Mouse (Mus musculus) adrenal gland, adult 18-20 months (tissue): Measurements from ENCODE around the gene Zdhhc7. TPM values are rescaled to one million over a fixed set of nuclear protein-coding genes. Genes with fewer than 3 reads are reported as not detected.

ENCODE experiments used
- DNase-seq, 2 experiments: peaks; one replicate each; pipeline ENCODE4 v3.0.0; 2021 to 2022; ENCODE audit warnings: low spot score in 2 of 2
- long read RNA-seq, 2 experiments: library from polyadenylated mRNA; stranded (forward); transcript quantifications; one replicate each; pipeline ENCODE4 v2.0.0; 2021
- total RNA-seq, 2 experiments: library from RNA; stranded (reverse); gene quantifications; 1 replicate in 1 of 2; 2 replicates in 1 of 2; pipeline ENCODE4 v1.2.3; 2021

The Zdhhc7 gene
- total RNA-seq = 10 to 100 TPM; 39.5 to 57.7 TPM
- long read RNA-seq, experiment 1, transcript Zdhhc7-201 (8 exons, 3,069 nt) = major isoform, 53 of 73 reads
- long read RNA-seq, experiment 1, partial matches to known transcripts = 6 of 73 reads
- long read RNA-seq, experiment 1, other reads (novel, unspliced or antisense) = 13 of 73 reads
- long read RNA-seq, experiment 2, transcript Zdhhc7-201 (8 exons, 3,069 nt) = major isoform, 132 of 177 reads
- long read RNA-seq, experiment 2, transcript Zdhhc7-205 (5 exons, 831 nt) = minor isoform, 10 of 177 reads
- long read RNA-seq, experiment 2, partial matches to known transcripts = 19 of 177 reads
- long read RNA-seq, experiment 2, other reads (novel, unspliced or antisense) = 16 of 177 reads

DNA sequence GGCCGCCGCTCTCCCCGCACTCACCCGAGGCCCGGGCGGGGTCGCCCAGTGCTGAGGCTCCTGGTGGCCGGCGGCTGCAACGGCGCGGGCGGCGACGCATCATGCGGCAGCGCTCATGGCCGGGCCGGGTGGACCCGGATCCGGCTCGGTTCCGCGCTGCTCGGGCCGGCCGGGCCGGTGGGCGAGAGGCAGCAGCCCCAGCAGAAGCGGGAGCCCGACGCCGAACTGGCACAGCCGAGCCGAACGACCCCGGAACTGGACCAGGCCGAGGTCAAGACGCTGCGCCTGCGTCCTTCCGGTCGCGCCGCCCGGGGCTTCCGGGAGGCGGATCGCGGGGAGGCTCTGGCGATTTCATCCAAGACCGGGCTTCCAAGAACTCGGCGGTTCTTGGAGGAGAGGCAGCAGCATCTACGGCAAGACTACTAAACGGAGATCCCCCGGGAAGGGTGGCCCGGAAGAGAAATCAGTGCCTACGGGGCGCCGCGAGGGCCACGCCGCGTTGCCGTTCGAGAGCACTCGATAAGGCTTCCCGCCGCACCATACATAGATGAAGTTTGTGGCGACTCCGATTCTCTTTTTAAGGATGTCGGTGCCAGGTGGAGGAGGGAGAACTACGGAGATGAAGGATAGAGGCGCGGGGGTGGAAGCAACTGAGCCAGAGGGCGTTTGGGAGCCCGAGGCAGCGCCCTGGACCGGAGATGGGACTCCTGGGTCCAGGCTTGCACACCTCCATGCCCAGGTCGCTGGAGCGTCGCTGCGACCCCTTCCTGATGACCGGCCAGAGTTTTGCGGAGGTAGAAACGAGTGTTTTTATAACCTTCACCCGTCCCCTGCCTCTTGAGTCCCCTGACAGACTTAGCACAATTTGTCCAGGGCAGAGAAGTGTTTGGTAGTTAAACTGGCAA, at the start of gene Zdhhc7:
Gene Zdhhc7 (minus strand): TSS at position 415 of the 905 bp plus-strand sequence.
- DNase-seq = peak; percentile 82 to 85

DNA sequence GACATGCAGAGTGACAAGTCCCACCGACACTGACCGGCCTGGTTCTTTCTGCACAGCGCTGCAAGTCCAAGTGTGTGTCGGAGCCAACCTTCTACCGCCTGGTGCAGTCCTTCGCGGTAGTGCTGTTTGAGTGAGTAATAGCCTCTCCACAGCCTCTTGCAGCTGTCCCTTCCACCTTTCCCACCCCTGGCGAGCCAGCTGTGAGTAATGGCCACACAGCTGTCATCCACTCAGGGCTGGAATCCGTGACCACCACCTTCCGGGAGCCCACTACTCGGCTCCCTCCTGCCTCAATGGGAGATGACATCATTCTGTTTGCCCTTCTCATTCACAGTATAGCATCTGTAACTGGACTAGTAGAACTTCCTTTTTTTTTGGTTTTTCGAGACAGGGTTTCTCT, 48.7 kb upstream of the Zdhhc7 start:
- no peak for DNase-seq

DNA sequence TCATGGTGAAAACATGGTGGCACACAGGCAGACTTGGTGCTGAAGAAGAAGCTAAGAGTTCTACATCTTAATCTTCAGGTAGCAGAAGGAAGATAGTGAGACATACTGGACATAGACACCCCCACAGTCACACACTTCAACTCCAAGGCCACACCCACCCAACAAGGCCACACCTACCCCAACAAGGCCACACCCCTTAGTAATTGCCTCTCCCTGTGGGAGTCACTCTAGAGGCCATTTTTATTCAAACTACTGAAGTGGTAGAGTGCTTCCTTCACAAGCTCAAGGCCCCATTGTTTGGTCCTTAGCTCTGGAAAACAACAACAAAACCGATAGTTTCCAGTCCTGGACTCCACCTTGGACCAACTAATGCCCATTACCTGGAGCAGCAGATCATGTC, 44.8 kb upstream of the Zdhhc7 start:
- no peak for DNase-seq

DNA sequence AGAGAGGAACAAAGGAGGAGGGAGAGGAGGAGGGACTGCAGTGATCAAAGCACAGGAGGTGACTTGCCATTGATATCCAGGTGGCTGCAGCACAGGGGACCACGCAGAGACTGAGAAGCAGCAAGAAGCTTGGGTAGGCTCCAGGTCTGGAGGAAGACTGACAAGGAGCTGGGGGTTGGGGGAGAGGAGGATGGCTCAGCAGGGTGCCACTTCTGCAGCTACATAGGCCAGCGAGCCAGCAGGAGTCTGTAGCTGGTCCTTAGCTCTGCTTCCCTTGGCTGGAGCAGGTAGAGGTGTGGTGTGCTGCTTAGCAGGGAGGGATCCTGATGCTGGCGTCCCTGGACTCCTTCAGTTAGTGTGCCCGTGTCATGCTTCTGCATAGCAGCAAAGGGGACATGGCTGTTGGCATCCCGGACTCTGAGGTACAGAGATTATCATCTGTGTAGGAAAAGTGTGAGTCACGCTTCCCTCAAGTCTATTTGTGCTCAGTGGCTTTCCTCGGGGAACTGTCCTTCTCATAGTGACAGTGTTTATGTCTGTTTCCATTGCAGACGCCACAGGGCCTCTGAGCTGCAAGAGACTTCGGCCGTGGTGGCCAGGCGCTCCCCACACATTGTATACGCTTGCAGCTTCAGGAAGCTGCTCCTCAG, 43.5 kb upstream of the Zdhhc7 start:
- no peak for DNase-seq

DNA sequence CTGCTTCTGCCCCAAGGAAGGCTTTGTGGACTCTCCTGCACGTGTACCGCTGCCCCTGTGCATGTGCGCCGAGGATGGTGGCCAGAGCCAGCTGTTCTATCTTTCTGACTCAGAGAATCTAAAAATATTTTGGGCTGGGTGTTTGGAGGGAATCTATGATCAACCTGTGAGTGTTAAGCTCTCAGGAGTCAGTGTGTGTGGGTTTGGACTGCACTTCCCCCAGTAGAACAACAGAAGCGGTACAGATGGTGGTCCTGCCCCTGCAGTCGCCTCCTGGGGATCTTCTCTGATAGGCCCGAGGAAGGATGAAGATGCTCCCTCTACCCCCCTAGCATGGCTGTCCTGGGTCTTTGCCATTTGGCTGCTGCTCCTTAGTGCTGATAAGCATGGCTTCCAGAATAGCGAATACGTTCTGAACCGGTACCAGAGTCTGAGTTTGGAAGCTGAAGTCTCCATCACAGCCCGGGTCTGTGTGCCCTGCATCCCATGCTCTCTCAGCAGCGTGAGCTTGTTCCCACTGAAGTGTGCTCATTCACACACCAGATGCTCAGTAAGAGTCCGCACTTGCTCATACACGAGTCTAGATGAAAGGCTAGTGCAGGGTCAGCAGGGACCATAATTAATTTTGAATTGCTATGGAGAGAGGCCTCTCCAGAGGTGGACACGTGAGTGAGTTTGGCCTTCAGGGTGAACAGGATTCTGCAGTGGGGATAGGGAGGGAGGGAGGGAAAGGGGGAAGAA, 42.8 kb upstream of the Zdhhc7 start:
- peak in 1 of 2 experiments; percentile 66 for DNase-seq

DNA sequence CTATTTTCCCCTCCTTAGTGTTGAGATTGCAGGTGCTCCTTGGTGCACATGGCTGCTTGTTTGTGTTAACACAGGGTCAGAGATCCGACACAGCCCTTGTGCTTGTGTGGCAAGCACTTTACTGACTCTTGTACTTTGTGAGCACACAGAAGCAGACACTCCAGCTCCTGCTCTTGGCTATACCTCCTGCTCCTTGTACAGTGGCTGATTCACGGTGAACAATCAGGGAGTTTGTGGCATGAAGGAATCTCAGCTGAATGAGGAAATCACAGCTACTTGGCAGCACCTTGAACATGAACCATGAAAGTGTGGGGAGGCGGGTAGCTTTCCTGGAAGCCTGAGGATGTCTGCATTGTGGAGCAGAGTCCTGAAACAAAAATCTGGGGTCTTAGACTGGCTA, 39.5 kb upstream of the Zdhhc7 start:
- no peak for DNase-seq

DNA sequence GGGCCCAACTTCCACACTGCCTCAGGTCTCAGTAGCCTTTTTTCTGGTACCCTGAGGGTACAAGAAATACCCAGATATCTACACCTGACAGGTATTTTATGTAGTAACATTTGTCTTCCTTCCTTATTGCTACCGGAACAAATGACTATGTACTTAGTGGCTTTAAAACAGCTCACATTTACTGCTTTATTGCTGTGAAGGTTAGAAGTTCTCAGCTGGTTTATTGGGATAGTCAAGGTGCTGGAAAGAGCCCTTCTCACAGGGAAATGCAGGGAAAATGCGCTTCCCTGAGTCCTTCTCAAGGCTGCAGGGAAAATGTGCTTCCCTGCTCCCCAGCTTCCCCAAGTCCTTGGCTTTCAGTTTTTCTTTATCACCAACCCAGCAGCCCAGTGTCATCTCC, 37.7 kb upstream of the Zdhhc7 start:
- no peak for DNase-seq

DNA sequence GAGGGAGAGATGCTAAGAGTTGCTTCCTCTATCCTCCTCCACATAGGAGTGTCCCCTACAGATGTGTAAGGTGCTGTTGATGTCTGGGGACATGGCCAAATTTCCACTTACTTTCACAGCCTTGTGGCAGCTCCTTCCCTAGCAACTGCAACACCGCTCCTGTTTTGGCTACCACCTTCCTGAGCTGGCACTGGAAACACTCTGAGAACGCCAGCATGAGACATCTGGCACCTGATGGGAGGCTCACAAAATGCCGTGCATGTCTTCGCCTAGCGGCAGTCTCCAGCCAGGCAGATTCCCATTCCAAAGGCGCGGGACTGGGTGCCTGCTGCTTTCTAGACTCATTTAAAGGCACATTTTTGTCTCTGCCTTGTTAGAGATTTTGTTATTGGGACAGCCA, 35.3 kb upstream of the Zdhhc7 start:
- DNase-seq = no peak

DNA sequence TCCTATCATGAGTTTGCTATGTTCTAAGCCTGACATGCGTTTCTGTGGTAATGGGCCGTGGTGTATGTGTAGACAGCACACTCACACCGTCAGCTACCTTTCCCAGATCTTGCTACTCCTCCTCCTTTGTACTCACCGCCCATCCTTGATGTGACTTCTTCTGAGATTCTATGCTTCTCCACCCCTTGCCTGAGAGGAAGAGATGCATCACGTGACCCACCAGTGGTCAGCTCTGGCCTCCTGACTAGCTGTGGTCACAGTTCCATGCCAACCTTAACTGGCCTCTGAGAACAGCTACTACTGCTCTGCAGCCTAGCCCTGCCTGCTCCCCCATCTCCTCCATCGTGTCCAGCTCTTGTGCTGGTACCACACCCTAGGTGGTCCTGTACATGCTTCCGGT, 34.4 kb upstream of the Zdhhc7 start:
- no peak for DNase-seq

DNA sequence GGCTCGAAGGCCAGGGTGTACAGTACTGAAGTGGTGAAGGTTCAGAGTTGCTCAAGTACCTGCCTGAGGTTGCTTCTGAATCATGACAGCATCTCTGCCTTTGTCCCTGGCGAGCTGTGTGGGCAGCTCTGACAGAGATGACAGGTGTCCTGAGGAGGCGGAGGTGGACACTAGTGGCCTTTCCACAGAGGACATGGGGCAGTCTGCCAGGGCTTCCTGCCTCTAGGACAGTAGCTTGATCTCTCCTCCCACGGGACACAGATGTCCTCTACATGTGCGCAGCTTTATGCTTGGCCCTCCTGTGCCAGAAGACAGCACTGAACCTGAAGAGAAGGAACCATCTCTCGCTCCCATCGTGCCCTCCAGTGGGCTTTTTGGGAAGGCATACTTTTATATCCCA, 31.9 kb upstream of the Zdhhc7 start:
- DNase-seq = no peak

DNA sequence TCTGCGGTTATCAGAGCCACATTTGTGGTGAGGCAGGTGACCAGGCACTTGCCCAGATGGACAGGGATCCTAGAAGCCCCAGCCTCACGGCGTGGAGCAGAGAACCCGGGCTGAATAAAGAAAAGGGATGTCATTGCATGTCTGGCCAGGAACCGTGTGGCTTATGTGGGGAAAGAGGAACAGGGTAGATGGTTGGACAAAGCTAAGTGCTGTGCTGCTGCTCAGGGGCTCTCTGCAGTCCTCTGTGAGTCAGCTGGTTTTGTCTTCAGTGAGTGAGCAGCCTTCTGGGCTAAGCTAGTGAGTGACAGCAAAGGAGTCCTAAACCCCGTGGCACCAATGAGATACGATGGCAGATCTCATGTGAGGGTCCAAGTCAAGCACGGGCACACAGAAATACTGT, 29.9 kb upstream of the Zdhhc7 start:
- no peak for DNase-seq

DNA sequence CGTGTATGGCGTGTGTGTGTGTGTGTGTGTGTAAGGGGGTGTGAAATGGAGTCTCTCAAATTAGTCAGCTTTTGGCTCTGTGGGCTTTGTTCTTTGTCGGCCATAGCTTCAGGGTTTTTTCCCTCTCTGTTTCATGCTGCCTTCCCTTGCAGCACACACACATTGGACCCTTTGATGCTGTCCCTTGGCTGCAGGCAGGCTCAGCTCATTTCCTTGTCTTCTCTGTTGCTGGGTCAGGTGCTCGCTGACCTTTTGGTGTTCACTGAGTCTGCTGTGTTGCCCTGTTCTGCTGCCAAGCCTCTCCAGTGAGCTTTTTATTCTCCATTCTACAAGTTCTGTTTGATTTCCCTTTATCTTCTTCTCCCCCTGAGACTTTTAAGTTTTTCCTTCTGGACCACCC, 28.3 kb upstream of the Zdhhc7 start:
- DNase-seq = no peak

DNA sequence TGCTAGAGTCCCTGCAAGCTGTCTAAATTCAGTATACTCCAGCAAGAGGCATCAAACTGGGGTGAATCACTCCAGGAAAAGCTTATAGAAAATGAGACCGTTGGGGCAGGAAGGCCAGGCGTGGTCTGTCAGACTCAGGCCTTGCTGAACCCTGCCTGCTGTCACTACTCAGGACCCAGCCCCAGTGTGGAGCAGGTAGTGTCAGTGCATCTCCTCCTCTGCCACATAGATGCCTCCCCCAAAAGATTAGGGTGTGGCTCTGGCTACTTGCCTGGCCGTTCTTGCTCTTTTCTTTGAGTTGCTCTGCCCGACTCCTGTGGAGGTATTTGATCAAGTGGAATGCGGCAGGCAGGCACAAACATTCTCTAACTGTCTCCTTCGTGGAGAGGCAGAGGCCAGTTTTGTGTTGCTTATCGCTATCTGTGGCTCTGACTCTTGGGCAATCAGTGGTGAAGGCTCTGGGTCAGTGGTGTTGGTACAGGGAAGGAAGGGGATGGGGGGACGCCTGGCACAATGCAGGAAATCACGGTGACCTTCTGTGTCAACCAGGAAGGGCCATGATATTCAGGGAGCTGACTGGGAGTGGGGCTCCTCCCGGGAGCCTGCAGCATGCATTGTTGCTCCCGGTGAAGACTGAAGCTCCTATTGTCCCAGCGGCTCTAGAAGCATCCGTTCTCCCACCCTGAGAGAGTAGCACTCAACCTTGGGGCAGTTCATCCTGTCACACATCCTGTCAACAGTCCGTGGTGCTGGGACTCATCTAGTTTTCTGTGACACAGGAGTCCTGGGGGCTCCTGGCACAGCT, 25.3 kb upstream of the Zdhhc7 start:
- no peak for DNase-seq

DNA sequence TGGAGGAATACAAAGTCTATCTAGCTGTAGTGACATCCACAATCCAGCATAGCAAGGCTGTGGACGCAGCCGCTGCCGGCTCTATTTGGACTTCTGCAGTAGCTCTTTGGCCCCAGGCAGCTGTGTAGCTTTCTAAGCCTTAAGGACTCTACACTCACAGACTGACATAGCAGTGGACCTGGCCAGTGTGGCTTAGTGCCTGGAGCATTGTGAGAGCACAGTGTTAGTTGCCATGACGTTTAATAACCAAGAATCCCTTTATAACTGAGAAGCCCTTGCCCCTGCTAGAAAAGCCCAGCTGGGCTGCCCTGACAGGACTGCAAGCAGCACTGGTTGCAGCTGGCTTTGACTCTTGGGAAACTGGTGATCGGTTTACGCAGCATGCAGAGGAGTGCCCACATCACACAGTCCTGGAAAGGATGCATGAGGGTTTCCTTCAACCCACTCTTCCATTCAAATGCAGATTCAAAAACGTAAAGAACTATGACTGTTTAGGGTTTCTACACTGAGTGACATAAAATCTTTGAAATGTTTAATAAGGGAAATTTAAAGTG, 23.6 kb upstream of the Zdhhc7 start:
- no peak for DNase-seq

DNA sequence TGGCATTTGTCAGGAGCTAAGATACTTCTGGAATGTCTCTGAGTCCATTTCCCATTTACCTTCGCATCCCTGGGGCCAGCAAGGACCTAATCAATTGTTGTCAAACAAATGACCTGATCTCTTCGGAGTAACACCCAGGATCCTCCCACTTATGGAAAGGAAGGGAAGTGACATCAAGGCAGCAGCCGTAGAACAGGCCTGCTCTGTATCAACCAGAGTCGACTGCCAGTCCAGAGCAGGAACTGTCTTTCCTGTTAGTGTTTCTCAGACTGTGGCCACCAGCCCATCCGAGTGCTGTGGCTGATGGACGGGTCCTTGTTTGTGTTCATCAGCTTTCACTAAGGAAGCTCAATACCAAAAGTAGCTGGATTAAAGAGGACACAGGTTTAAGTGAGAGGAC, 23.0 kb upstream of the Zdhhc7 start:
- DNase-seq = no peak

DNA sequence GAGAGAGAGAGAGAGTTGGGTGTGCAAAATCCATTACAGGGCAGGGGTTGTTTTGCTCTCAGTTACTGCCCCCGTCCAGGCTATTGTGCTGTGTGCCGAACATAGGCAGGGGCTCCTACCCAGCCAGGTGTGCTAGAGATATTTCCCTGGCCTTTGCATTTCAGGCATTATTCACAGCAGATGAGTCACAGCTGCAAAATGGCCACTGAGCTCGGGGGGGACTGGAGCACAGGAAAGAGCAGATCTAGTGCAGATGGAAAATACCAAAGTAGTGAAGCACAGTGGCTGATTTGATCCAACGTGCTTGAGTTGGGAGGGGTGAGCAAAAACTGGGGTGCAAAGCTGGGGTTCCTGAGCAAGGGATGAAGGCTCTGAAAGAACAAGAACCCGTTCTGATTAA, 19.7 kb upstream of the Zdhhc7 start:
- peak in 1 of 2 experiments; percentile 52 for DNase-seq

DNA sequence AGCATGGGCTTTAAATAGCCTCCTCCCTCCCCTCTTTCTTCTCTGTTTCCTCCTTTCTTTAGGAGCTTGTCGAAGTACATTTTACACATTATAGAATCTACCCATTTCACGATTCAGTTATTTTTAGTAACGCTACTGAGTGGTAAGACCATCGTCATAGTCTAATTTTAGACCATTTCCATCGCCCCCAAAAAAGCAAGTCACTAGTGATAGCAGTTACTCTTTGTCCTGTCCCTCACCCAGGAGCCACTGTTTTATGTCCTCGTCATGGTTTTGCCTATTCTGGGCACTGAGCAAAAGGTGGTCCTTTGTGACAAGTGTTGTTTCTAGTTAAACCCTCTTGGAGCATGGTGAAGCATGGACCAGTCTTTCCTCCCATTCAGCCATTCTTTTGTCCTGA, 18.6 kb upstream of the Zdhhc7 start:
- no peak for DNase-seq

DNA sequence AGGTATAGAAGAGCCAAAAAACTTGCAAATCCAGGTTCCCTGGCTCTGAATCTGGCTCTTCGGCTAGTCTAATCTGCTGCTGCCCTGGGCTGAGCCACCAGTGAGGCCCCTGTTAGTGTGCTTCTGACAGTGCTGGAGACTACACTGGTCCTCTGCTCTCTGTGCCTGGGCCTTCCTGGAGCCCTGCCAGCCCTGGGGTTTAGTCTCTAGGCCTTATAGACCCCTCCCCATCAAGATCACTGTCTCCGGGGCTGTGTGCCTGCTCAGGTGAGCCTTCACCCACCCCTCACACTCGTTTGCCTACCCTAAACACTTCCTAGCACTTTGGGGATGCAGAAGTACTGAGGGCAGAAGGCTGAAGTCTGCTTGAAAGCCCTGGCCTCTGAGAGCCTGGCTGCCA, 18.1 kb upstream of the Zdhhc7 start:
- no peak for DNase-seq

DNA sequence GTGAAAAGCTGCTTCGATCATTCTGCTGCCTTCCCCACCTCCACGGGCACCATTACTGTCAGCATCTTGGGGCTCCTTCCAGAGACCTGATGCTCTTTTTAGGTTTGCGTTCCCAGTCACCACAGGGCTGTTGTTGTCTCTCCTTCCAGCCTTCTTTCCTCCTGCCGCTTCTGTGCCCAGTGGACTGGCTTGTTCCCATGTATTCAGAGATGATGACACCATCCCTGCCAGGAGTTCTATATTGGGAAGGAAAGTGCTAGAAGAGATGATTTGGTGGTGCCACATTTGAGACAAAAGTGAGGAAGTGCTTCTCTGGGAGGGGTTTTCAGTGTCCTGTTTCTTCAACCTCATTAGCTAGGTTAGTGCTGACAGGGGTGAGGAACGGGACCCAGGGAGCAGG, 17.6 kb upstream of the Zdhhc7 start:
- no peak for DNase-seq

DNA sequence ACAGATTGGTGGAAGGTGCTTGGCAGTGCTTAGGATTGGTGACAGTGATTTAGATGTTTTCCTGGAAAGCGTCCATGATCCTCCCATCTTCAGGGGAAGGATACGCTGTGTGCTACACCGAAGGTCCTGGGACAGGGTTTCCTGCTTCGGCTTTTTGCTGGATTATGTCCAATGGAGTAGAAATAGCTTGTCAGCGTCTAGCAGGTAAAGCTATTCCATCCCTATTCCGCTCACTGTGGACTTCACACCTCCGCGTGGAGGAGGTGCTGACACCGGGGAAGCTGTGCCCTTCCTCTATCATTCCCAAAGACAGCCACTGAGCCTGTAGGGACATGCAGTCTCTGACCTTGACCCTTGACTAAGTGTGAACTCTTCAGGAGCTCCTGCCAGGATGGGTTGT, 16.9 kb upstream of the Zdhhc7 start:
- no peak for DNase-seq
